Mouse (Mus musculus): Measurements from ENCODE around the gene Gtf2a2. TPM values are rescaled to one million over a fixed set of nuclear protein-coding genes. Genes with fewer than 3 reads are reported as not detected.

Gtf2a2 gene
- polyA plus RNA-seq, 1 experiment from 2014 or later, result 182 TPM

- H3K4me3 ChIP-seq (replicated peaks), result no peak overlapping the region
- H3K9ac ChIP-seq, result no peak overlapping the region
- H3K9me3 ChIP-seq, result no peaks in the 10 kb centered on the region
- H3K4me1 ChIP-seq (replicated peaks), result no peaks in the 10 kb centered on the region
- no peak for ATAC-seq
- H3K36me3 ChIP-seq, result no peaks in the 10 kb centered on the region
- no peak overlapping the region for H3K4me2 ChIP-seq (replicated peaks)
- H3K27me3 ChIP-seq (replicated peaks), result no peaks in the 10 kb centered on the region
- no peak overlapping the region for H3K27ac ChIP-seq
These were observed 12.3 kb downstream of the Gtf2a2 start for GRCm38 (mm10) chr9:70024648-70025047.

- Histone ChIP-seq H3K36me3 (no peaks in the 10 kb centered on the region), H3K27me3 (replicated peaks) (no peaks in the 10 kb centered on the region), H3K4me1 (replicated peaks) (no peaks in the 10 kb centered on the region), H3K9me3 (no peaks in the 10 kb centered on the region), H3K4me3 (replicated peaks) (no peak overlapping the region), H3K27ac (no peak overlapping the region), H3K9ac (no peak overlapping the region), H3K4me2 (replicated peaks) (no peak overlapping the region)
- WGBS, result 96% methylated on average over 2 of the region's 2 CpGs
- ATAC-seq, result no peak
These were observed 13.1 kb downstream of the Gtf2a2 start for GRCm38 (mm10) chr9:70025365-70026012.

GRCm38 (mm10) chr9:70032167-70032566, 19.8 kb downstream of the Gtf2a2 start:
- H3K4me1 ChIP-seq (replicated peaks), result no peaks in the 10 kb centered on the region
- H3K9ac ChIP-seq, result no peak overlapping the region
- no peaks in the 10 kb centered on the region for H3K9me3 ChIP-seq
- 84% methylated on average over 1 of the region's 1 CpGs for WGBS
- H3K27me3 ChIP-seq (replicated peaks), result no peaks in the 10 kb centered on the region
- no peak overlapping the region for H3K4me3 ChIP-seq (replicated peaks)
- no peaks in the 10 kb centered on the region for H3K36me3 ChIP-seq
- H3K4me2 ChIP-seq (replicated peaks), result no peak overlapping the region
- no peak overlapping the region for H3K27ac ChIP-seq
- ATAC-seq, result no peak

GRCm38 (mm10) chr9:70033056-70033455, 20.7 kb downstream of the Gtf2a2 start:
- no peaks in the 10 kb centered on the region for H3K4me1 ChIP-seq (replicated peaks)
- H3K27me3 ChIP-seq (replicated peaks), result no peaks in the 10 kb centered on the region
- 52% methylated on average over 9 of the region's 9 CpGs for WGBS
- H3K4me2 ChIP-seq (replicated peaks), result no peak overlapping the region
- H3K9ac ChIP-seq, result no peak overlapping the region
- no peak overlapping the region for H3K27ac ChIP-seq
- H3K9me3 ChIP-seq, result no peaks in the 10 kb centered on the region
- ATAC-seq, result no peak
- no peak overlapping the region for H3K4me3 ChIP-seq (replicated peaks)
- H3K36me3 ChIP-seq, result no peaks in the 10 kb centered on the region

GRCm38 (mm10) chr9:70034702-70035101, 22.4 kb downstream of the Gtf2a2 start:
- H3K27ac ChIP-seq, result no peak overlapping the region
- H3K9ac ChIP-seq, result no peak overlapping the region
- no peak for ATAC-seq

GRCm38 (mm10) chr9:70036646-70037045, 24.3 kb downstream of the Gtf2a2 start:
- Histone ChIP-seq H3K4me2 (replicated peaks) (no peak overlapping the region; the same call in 1 of the 2 replicates), H3K36me3 (no peaks in the 10 kb centered on the region), H3K4me1 (replicated peaks) (no peaks in the 10 kb centered on the region), H3K27me3 (replicated peaks) (no peaks in the 10 kb centered on the region), H3K9me3 (no peaks in the 10 kb centered on the region), H3K9ac (no peak overlapping the region), H3K27ac (no peak overlapping the region), H3K4me3 (replicated peaks) (no peak overlapping the region)
- ATAC-seq, result peak; percentile 80
- WGBS, result 61% methylated on average over 4 of the region's 4 CpGs

More at GRCm38 (mm10) chr9:70034702-70035101, 22.4 kb downstream of the Gtf2a2 start:
- 88% methylated on average over 7 of the region's 7 CpGs for WGBS
- H3K4me3 ChIP-seq (replicated peaks), result no peak overlapping the region
- no peak overlapping the region for H3K4me2 ChIP-seq (replicated peaks)
- no peaks in the 10 kb centered on the region for H3K9me3 ChIP-seq
- H3K4me1 ChIP-seq (replicated peaks), result no peaks in the 10 kb centered on the region
- no peaks in the 10 kb centered on the region for H3K27me3 ChIP-seq (replicated peaks)
- no peaks in the 10 kb centered on the region for H3K36me3 ChIP-seq

- Histone ChIP-seq H3K9me3 (no peaks in the 10 kb centered on the region), H3K4me1 (replicated peaks) (no peaks in the 10 kb centered on the region), H3K36me3 (no peaks in the 10 kb centered on the region), H3K27ac (no peak within 1 kb of the TSS), H3K4me3 (replicated peaks) (no peak within 1 kb of the TSS), H3K9ac (no peak within 1 kb of the TSS), H3K4me2 (replicated peaks) (no peak within 1 kb of the TSS), H3K27me3 (replicated peaks) (no peaks in the 10 kb centered on the region)
- 69% methylated on average over 7 of the region's 7 CpGs for WGBS
- no peak for ATAC-seq
These were observed 25.6 kb downstream of the Gtf2a2 start, which contains the start of gene Gcnt3 for GRCm38 (mm10) chr9:70037988-70038387. Gene Gcnt3, minus strand, starts transcription at chr9:70038088.

GRCm38 (mm10) chr9:70039597-70040385, 27.4 kb downstream of the Gtf2a2 start:
- Histone ChIP-seq H3K9me3 (no peaks in the 10 kb centered on the region), H3K27me3 (replicated peaks) (no peaks in the 10 kb centered on the region), H3K9ac (no peak overlapping the region), H3K4me1 (replicated peaks) (no peaks in the 10 kb centered on the region), H3K4me3 (replicated peaks) (no peak overlapping the region), H3K36me3 (no peaks in the 10 kb centered on the region), H3K4me2 (replicated peaks) (no peak overlapping the region), H3K27ac (no peak overlapping the region)
- ATAC-seq, result peak; percentile 64
- WGBS, result 61% methylated on average over 6 of the region's 6 CpGs

GRCm38 (mm10) chr9:70040570-70040969, 28.2 kb downstream of the Gtf2a2 start:
- H3K4me2 ChIP-seq (replicated peaks), result no peak overlapping the region
- H3K9me3 ChIP-seq, result no peaks in the 10 kb centered on the region
- H3K4me1 ChIP-seq (replicated peaks), result no peaks in the 10 kb centered on the region
- 87% methylated on average over 11 of the region's 11 CpGs for WGBS
- H3K27ac ChIP-seq, result no peak overlapping the region
- H3K9ac ChIP-seq, result no peak overlapping the region
- H3K36me3 ChIP-seq, result no peaks in the 10 kb centered on the region
- H3K4me3 ChIP-seq (replicated peaks), result no peak overlapping the region
- no peaks in the 10 kb centered on the region for H3K27me3 ChIP-seq (replicated peaks)
- no peak for ATAC-seq

GRCm38 (mm10) chr9:70042137-70042536, 29.8 kb downstream of the Gtf2a2 start:
- no peak overlapping the region for H3K4me2 ChIP-seq (replicated peaks)
- ATAC-seq, result no peak
- no peak overlapping the region for H3K27ac ChIP-seq
- 87% methylated on average over 4 of the region's 4 CpGs for WGBS
- H3K36me3 ChIP-seq, result no peaks in the 10 kb centered on the region
- H3K4me3 ChIP-seq (replicated peaks), result no peak overlapping the region
- no peaks in the 10 kb centered on the region for H3K9me3 ChIP-seq
- no peak overlapping the region for H3K9ac ChIP-seq
- no peaks in the 10 kb centered on the region for H3K4me1 ChIP-seq (replicated peaks)
- H3K27me3 ChIP-seq (replicated peaks), result no peaks in the 10 kb centered on the region

GRCm38 (mm10) chr9:70042935-70043334, 30.6 kb downstream of the Gtf2a2 start:
- WGBS, result 69% methylated on average over 1 of the region's 1 CpGs
- peaks cover 5% of the 10 kb centered on the region; the same call in 1 of the 2 replicates for H3K4me1 ChIP-seq (replicated peaks)
- H3K36me3 ChIP-seq, result no peaks in the 10 kb centered on the region
- H3K27ac ChIP-seq, result no peak overlapping the region
- no peak overlapping the region for H3K4me3 ChIP-seq (replicated peaks)
- ATAC-seq, result no peak
- no peak overlapping the region for H3K4me2 ChIP-seq (replicated peaks)
- H3K9ac ChIP-seq, result no peak overlapping the region
- no peaks in the 10 kb centered on the region for H3K9me3 ChIP-seq
- no peaks in the 10 kb centered on the region for H3K27me3 ChIP-seq (replicated peaks)

- Histone ChIP-seq H3K27ac (no peak overlapping the region), H3K36me3 (no peaks in the 10 kb centered on the region), H3K9ac (no peak overlapping the region), H3K27me3 (replicated peaks) (no peaks in the 10 kb centered on the region), H3K9me3 (no peaks in the 10 kb centered on the region), H3K4me2 (replicated peaks) (no peak overlapping the region), H3K4me1 (replicated peaks) (peaks cover 21% of the 10 kb centered on the region), H3K4me3 (replicated peaks) (no peak overlapping the region)
- WGBS, result 51% methylated on average over 2 of the region's 2 CpGs
- ATAC-seq, result no peak
These were observed 32.5 kb downstream of the Gtf2a2 start for GRCm38 (mm10) chr9:70044865-70045264.

GRCm38 (mm10) chr9:70046255-70046654, 33.9 kb downstream of the Gtf2a2 start:
- Histone ChIP-seq H3K9ac (no peak overlapping the region), H3K27ac (no peak overlapping the region), H3K4me2 (replicated peaks) (no peak overlapping the region), H3K9me3 (no peaks in the 10 kb centered on the region), H3K36me3 (no peaks in the 10 kb centered on the region), H3K4me1 (replicated peaks) (peaks cover 21% of the 10 kb centered on the region), H3K27me3 (replicated peaks) (no peaks in the 10 kb centered on the region), H3K4me3 (replicated peaks) (no peak overlapping the region)
- WGBS, result 64% methylated on average over 6 of the region's 6 CpGs
- no peak for ATAC-seq
